Mouse (Mus musculus) lung, postnatal 0 days (tissue): ENCODE results near the gene Hmgb1. TPM values are rescaled to one million over a fixed set of nuclear protein-coding genes. Genes with fewer than 3 reads are reported as not detected.

ENCODE experiments used
- ATAC-seq: fragments of 200-750 bp; cut with Nextera tagmentation; 2 replicates; pipeline ENCODE4 v1.8.0; 2017; ENCODE audit warnings: moderate library complexity
- DNase-seq: peaks from one replicate; pipeline ENCODE4 v3.0.0-alpha.2; 2016; ENCODE audit warnings: low spot score
- H3K27ac ChIP-seq: fragments of 300-500 bp; sonication (generic); 2 replicates; pipeline ENCODE4 v1.5.1; 2014; ENCODE audit warnings: antibody characterized with exemption, mild to moderate bottlenecking, low read length, mixed read lengths
- H3K27me3 ChIP-seq: fragments of 300-500 bp; sonication (generic); replicated peaks from 2 replicates; pipeline ENCODE4 v1.6.1; 2014; ENCODE audit warnings: low read length, mixed read lengths; ENCODE audit not compliant: insufficient read depth
- H3K36me3 ChIP-seq: fragments of 300-500 bp; sonication (generic); 2 replicates; pipeline ENCODE4 v1.6.1; 2014; ENCODE audit warnings: low read length, mixed read lengths; ENCODE audit not compliant: insufficient read depth
- H3K4me1 ChIP-seq: fragments of 300-500 bp; sonication (generic); 2 replicates; pipeline ENCODE4 v1.6.1; 2014; ENCODE audit warnings: antibody characterized with exemption, low read depth, low read length, mixed read lengths; ENCODE audit not compliant: insufficient read depth
- H3K4me2 ChIP-seq: fragments of 300-500 bp; sonication (generic); replicated peaks from 2 replicates; pipeline ENCODE4 v1.6.1; 2014; ENCODE audit warnings: low read depth, mild to moderate bottlenecking, low read length, moderate library complexity, mixed read lengths
- H3K4me3 ChIP-seq: fragments of 300-500 bp; sonication (generic); 2 replicates; pipeline ENCODE4 v1.5.1; 2014; ENCODE audit warnings: low read depth, low read length
- H3K9ac ChIP-seq: fragments of 300-500 bp; sonication (generic); replicated peaks from 2 replicates; pipeline ENCODE4 v1.6.1; 2014; ENCODE audit warnings: low read depth, mild to moderate bottlenecking
- H3K9me3 ChIP-seq: fragments of 300-500 bp; sonication (generic); 2 replicates; pipeline ENCODE4 v1.6.1; 2016; ENCODE audit warnings: low read length, mixed read lengths
- CTCF ChIP-seq: IDR thresholded peaks from 2 replicates; pipeline ENCODE4 v1.5.1; 2016; ENCODE audit warnings: antibody characterized with exemption, mild to moderate bottlenecking
- EP300 ChIP-seq: IDR thresholded peaks from 2 replicates; pipeline ENCODE4 v1.6.1; 2016; ENCODE audit warnings: antibody characterized with exemption, mild to moderate bottlenecking, control low read depth
- WGBS: fragments of 180-500 bp; shearing (Covaris S2); extraction: QIAGEN DNeasy Blood & Tissue Kit; methylation state at CpG from one replicate; pipeline ENCODE4 v1.1.7; 2014; 5-methylcytosine and 5-hydroxymethylcytosine counted together
- polyA plus RNA-seq: library from polyadenylated mRNA; unstranded; fragments of >200 nt; fragmentation: Nextera tagmentation; extraction: Ambion mirVana; gene quantifications from 2 replicates; pipeline ENCODE4 v1.2.1, GENCODE M21; 2015

Gene Hmgb1
- polyA plus RNA-seq, 1 experiment from 2014 or later: 616 TPM

DNA sequence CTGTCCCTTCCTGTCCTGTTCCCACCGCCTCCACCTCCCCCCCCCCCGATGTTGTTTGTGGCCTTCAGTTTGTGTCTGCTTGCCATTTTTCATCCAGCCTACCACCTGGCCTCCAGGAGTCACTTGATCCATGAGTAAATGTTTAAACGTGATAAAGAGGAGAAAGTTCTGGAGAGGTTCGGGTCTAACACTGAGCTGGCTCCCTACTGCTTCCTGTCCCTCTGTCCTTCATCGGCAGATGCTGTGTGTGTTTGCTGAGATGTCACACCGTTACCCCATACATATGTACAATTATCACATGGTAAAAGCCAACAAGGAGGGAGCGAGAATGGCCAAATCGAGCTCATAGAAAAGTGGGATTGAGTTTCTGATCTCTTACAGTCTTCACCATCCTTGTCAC, 107.2 kb downstream of the Hmgb1 start:
- Histone ChIP-seq H3K4me3 (no peak overlapping the region), H3K36me3 (no peaks in the 10 kb centered on the region), H3K9me3 (no peaks in the 10 kb centered on the region), H3K27ac (no peak overlapping the region), H3K4me2 (no peak overlapping the region), H3K27me3 (no peaks in the 10 kb centered on the region), H3K4me1 (no peaks in the 10 kb centered on the region), H3K9ac (no peak overlapping the region)
- no peak for ATAC-seq
- TF ChIP-seq EP300 (no peak), CTCF (no peak)
- no peak for DNase-seq
- WGBS: 64% methylated on average over 8 of the region's 8 CpGs

DNA sequence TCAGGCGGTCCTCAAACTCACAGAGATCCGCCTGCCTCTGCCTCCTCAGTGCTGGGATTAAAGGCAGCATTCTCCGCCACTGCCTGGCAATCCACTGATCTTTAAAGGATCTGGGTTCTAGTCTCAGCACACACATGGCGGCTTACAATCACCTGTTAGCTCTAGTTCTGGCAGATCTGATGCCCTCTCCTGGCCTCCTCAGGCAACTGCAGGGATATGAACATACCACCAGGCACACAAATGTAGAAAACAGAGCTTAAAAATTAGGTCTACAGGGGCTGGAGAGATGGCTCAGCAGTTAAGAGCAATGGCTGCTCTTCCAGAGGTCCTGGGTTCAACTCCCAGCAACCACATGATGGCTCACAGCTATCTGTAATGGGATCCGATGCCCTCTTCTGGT, 112.7 kb downstream of the Hmgb1 start:
- no peak for TF ChIP-seq EP300
- TF ChIP-seq CTCF: peak; percentile 34
- Histone ChIP-seq H3K9ac (no peak overlapping the region), H3K36me3 (no peaks in the 10 kb centered on the region), H3K9me3 (no peaks in the 10 kb centered on the region), H3K4me1 (no peaks in the 10 kb centered on the region), H3K27me3 (no peaks in the 10 kb centered on the region), H3K4me3 (no peak overlapping the region), H3K4me2 (no peak overlapping the region), H3K27ac (no peak overlapping the region)
- ATAC-seq (no peak), DNase-seq (no peak)
- 95% methylated on average over 5 of the region's 5 CpGs for WGBS

DNA sequence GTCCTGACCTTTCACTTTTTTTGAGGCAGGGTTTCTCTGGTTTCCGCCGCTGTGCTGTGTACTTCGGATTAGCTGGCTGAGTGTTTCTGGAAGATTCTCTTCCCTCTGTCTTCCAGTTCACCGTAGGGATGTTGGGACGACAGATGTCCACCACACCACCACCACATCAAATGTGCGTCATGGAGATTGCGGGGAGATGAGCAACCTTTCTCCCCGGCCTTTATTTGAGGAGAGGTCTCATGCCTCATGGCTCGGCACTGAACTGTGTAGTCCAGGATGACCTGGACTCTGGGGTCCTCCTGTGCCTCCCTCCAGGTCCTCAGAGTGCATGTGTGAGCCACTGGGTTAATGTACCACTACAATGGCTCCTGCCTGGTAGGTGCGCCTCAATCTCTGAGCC, 115.5 kb downstream of the Hmgb1 start:
- ATAC-seq (no peak), DNase-seq (no peak)
- WGBS: 93% methylated on average over 10 of the region's 10 CpGs
- Histone ChIP-seq H3K9ac (no peak overlapping the region), H3K36me3 (no peaks in the 10 kb centered on the region), H3K27me3 (no peaks in the 10 kb centered on the region), H3K4me3 (no peak overlapping the region), H3K9me3 (no peaks in the 10 kb centered on the region), H3K4me1 (no peaks in the 10 kb centered on the region), H3K27ac (no peak overlapping the region), H3K4me2 (no peak overlapping the region)
- TF ChIP-seq CTCF (no peak), EP300 (no peak)

DNA sequence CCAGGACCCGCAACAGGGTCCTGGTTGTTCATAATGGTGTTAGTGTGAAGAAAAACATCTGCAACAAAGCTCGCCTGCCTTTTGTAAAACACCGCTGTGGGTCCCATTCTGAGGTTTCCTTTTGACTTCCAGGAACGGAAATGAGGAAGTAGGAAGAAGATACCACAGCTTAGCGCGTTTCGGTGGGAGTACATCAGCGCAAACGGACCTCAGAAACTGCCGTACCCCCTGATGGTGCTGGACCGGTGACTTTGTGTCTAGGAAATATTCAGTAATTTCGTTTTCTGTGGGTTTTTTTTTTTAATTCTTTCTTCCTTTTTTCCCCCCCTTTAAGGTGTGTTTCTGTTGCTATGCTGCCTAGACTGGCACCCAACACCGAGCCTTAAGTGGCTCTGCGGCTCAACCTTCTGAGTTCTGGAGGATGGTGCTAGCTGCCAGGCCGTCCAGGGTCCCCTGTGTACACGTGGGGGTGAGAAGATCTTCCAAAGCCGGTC, 116.0 kb downstream of the Hmgb1 start:
- TF ChIP-seq EP300 (no peak), CTCF (no peak)
- ATAC-seq (no peak), DNase-seq (no peak)
- Histone ChIP-seq H3K27me3 (no peaks in the 10 kb centered on the region), H3K4me2 (no peak overlapping the region; the same call in 1 of the 2 replicates), H3K4me3 (no peak overlapping the region), H3K4me1 (no peaks in the 10 kb centered on the region), H3K9ac (no peak overlapping the region), H3K27ac (no peak overlapping the region), H3K36me3 (no peaks in the 10 kb centered on the region), H3K9me3 (no peaks in the 10 kb centered on the region)
- WGBS: 83% methylated on average over 17 of the region's 17 CpGs

DNA sequence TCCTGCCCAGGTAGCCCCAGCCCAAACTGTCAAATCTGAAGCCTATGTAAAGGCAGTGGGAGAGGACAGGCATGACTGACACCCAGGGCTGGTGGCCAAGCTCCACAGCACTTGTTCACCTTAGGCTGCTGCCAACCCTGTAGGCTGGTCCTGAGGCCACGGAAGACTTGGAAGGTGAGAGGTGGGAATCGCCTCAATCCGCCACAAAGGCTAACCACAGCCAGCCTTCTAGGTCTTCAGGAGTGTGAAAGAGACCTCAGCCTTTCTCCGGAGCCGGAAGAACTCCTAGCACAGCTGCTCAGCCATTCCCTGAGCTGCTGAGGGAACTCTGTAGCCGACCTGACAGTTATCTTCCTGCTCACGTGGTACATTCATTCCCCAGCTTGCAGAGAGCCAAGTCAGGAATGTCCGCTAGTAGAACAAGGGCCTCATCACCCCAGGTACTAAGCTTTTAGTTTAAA, 116.8 kb downstream of the Hmgb1 start:
- Histone ChIP-seq H3K27ac (no peak overlapping the region), H3K9me3 (no peaks in the 10 kb centered on the region), H3K36me3 (no peaks in the 10 kb centered on the region), H3K9ac (no peak overlapping the region), H3K4me3 (no peak overlapping the region), H3K4me2 (no peak overlapping the region; the same call in 1 of the 2 replicates), H3K4me1 (no peaks in the 10 kb centered on the region), H3K27me3 (no peaks in the 10 kb centered on the region)
- TF ChIP-seq EP300: no peak
- WGBS: 51% methylated on average over 8 of the region's 8 CpGs
- DNase-seq (no peak), ATAC-seq (no peak)

DNA sequence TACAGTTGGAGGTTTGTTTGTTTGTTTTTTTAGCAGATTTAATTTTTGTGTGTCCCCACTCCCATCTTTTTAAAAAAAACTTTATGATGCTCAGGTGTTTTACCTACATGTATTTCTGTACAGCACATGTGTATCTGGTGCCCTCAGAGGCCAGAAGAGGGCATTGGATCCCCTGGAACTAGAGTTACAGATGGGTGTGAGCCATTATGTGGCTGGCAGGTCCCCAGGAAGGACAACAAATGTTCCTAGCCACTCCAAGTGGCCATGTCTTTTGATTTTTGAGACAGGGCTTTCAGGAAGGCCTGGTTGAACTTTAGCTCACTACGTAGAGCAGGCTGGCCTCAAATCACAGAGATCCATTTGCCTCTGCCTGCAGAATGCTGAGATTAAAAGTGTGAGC, 121.5 kb downstream of the Hmgb1 start:
- ATAC-seq (no peak), DNase-seq (peak; percentile 19)
- TF ChIP-seq CTCF (peak; percentile 56), EP300 (no peak)
- H3K4me1 ChIP-seq: no peaks in the 10 kb centered on the region
- H3K4me3 ChIP-seq: no peak overlapping the region
- H3K36me3 ChIP-seq: no peaks in the 10 kb centered on the region
- H3K9ac ChIP-seq: no peak overlapping the region
- WGBS: 64% methylated on average over 1 of the region's 1 CpGs
- no peak overlapping the region for H3K27ac ChIP-seq
- H3K9me3 ChIP-seq: no peaks in the 10 kb centered on the region
- H3K27me3 ChIP-seq: no peaks in the 10 kb centered on the region
- no peak overlapping the region for H3K4me2 ChIP-seq
